Mouse (Mus musculus) left cerebral cortex, adult 11 months (tissue): ENCODE data around the gene Gnb1l.

Source experiments
- DNase-seq: peaks from one replicate; pipeline ENCODE4 v3.0.0; 2022; ENCODE audit warnings: low spot score

Gnb1l gene

DNA sequence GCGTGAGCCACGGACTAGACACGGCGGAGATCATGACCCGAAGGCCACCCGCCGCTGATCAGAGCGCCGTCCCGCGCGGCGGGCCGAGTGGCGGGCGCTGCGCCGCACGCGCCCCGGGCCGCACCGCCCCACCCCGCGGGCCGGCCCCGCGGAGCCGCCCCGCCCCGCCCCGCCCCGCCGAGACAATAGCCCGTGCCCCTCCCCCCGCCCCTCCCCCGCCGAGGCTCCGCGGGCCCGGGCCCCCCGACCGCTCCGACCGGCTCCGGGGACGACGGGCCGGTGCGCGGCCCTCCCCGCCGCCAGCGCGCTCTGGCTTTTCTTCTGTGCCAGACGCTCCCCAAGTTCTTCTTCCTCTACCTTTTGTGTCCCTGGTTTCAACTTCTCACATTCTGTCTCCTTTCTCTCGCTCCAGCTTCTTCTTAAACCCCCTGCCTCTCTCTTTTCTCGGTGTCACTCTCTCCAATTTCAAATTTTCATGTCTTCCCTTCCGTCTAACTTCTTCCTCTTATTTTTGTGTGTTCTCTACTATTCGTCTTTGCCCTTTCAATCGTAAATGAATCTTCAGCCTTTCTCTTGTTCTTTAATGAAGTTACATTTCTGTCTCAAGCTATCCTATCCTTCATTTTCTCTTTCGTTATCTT lies 88.5 kb downstream of the Gnb1l start:
- no peak for DNase-seq

DNA sequence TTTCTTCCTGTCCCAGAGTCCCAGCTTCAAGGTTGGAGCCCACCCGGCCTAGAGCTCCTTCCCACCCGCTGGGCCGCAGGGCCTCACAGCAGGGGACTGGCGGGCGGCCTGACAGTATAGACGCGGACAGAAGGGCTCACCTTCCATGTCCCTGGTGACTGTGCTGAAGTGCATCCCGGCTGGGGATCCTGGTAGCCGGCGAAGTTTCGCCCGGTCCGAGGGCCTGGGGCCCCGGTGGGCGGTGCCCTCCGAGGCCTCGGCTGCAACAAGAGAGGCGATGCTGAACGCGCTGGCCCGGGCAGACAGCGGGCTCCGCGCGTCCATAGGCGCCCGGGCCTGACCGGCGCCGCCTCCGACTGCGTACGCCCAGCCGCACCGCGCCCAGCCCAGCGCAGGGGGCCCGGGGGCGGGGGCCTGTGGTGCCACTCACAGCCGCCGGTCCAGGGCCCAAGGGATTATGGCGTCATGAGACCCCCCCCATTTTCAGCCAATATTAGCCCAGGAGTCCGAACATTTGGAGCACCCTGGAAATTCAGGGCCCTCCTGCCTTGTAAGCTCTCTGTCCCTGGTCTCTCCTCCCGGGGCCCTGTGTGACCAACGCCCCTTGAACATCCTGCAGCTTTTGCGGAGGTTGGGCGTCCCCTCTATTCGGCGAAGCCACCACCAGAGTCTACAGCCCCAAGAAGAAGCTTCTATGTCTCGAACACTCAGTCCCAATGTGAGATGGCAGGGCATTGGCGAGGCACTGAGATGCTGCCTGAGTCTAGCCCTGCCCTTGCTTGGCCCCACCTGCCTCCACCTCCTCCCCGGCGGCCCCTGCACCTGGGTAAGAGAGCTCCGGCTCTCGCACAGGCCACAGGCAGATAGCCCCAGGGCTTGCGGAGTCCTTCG lies 89.6 kb downstream of the Gnb1l start:
- no peak for DNase-seq

DNA sequence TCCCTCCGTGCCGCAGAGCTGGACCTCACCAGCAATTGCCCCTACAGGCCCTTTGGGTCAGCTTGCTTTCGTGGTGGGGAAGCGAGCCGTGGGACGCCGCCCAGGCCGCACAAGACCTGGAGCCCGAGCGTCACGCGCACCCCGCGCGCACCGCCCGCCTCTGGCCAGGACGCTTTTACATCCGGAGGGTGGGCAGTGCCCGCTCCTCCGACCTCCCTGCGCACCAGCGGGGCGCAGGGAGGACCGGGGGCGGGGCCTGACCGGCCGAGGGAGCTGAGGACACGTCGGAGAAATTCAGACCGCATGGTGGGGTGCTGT lies 90.2 kb downstream of the Gnb1l start:
- no peak for DNase-seq

DNA sequence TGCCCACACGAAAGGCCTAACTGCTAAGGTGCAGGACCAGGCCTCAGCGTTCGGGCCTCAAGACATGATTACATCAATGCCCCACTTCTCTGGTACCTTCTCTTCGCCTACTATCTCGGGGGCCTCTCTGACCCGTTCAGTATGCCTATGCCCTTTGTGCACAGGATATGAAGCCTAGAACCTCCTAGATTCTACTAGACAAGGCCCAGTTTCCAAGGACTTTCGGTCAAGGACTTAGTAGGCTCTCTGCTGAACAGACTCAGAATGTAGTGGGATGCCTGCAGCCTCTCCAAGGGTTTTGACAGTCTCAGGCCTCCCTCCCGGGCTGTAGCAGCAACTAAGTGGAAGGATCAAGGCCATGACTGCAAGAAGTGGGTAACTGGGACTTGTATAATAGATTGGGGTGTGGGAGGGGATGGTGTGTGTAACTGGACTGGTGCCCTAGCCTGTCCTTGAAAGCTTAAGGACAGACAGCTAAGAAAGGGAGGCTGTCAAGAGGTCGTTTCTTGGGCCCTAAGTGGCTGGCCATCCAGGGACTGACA lies 90.6 kb downstream of the Gnb1l start:
- DNase-seq = no peak

DNA sequence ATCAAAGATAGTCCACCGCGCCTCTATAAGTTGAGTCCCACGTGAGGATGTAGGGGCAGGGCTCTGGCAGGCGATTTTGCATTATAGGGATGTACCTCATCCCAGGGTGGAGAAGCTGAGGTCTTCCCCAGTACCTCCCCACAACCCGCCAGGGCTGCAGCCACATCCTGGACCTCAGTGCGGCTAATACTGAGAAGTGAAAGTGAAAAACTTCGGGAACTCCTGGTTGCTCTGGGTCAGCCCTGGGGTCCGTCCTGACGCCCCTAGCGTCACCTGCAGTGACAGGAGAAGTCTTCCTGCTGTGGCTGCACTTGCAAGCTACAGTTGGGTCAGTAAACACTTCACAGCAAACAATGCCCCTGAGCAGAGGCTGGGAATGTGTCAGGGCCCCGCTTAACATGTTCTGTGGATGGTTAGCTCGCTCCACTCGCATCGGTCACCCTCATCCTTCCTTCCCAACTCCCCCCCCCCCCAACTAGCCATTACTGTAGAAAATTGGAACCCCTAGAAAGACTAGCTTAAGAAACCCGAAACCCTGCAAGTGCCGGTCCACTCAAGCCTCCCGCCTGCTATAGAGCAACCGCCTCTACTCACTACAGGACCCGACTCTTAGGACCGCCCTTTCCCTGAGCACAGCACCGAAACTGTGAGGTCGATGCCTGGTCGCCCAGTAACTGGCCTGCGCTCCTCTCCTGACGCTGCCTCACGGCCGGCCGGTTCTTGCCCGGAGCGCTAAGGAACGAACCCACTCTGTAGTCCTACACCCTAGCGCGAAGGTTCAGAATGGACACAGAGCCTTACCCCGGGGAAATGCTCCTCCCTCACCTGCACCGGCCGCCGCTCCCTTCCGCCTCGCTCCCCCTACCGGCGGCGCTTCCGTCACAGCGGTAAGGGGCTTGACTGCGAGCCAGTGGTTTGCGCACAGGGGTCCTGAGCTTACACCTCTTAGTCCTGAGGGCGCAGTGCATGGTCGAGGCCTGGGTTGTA lies 91.6 kb downstream of the Gnb1l start, which contains the start of gene Tbx1:
TSS of gene Tbx1 (minus strand) at position 868 of the 987 bp plus-strand sequence.
- DNase-seq = no peak

DNA sequence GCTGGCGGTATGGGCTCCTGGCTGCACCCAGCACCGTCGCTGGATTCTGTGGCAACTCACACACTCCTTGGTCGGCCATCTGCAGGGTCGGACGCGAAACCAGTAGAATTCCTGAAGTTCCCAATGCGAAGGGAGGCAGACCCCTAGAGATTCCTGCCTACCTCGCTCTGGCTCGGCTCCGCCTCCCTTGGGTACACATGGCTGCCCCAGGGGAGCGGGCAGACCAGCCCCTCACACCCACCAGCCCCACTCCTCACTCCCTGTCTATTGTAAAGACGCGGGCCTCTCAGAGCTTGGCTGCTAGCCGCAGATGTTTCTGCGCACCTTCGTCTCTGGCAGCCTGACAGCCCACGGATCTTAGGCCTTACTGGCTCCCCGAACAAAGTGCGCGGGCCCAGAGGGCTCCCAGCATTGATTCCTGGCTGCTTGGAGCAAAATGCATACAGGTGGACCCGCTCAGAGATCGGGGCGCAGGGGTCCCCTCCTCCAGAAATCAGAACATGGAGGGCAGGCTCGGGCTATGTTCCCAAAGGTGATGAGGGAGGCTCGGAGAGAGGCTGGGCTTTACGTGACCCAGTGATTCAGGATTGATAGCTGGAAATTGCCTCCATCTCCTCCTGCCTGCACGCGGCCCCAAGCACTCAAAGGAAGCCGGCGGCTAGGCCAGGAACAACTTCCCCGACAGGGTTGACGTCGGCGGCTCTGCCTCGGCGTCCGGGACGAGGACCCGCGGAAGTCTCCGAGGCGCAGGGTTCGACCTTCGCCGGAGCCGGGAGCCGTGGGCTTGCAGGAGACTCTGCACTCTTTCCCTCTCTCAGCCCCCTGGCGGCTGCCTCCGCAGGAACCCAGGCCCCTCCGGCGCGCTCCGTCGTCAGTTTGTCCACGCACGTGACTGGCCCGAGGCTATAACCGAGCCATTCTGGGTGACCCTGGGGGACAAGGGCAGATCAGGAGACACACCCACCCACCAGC lies 92.8 kb downstream of the Gnb1l start:
- no peak for DNase-seq

DNA sequence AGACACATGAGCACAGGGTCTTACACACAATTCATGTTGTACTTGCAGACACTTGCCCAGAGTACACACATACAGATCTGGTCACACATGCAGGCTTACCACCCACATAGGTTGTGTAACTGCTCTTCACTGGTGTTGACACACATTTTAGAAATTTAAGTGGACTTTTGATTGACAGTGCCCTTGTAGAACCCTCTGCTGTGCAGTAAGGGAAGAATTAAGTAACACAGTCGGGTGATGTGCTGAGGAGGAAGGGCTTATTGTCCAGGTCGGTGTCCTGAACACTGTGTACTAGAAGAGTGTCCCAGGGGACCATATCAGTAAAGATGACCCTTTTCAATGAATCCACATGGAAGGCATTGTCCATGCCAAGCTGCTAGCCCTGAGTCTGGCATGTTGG lies 95.4 kb downstream of the Gnb1l start:
- DNase-seq = no peak

DNA sequence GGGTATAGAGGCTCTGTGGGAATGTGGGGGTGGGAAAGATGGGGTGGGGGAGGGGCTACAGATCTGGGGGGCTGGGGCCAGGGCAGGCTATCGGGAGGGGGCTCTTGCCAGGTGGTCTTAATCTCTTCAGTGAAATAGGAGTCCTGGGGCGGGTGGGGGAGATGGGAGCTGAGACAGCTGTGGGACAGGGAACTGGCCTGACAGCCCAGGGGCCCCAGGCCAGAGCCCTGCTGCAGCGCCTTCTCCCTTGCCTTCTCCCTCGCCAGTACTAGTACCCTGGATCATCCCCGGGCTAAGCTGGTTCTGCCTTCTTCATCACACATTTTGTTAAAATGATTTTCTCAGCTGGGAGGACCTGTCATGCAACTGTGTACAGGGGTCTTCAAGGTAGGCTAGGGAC lies 97.7 kb downstream of the Gnb1l start:
- DNase-seq = no peak

DNA sequence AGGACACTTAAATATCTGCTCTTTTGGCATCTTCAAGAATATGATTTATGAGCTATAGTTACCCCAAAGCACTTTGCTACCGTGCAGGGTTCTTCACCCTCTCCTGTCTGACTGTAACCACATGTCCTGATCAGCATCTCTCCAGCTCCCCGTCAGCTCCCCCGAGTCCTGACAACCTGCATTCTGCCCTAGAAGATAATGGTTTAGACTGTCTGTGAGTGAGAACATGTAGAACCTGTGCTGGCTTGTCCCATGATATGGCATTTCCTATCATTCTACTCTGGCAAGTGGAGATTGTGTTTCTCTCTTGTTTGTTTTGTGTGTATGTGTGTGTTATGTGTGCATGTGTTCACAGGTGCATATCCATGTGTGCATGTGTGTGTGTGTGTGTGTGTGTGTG lies 99.5 kb downstream of the Gnb1l start:
- DNase-seq = no peak

DNA sequence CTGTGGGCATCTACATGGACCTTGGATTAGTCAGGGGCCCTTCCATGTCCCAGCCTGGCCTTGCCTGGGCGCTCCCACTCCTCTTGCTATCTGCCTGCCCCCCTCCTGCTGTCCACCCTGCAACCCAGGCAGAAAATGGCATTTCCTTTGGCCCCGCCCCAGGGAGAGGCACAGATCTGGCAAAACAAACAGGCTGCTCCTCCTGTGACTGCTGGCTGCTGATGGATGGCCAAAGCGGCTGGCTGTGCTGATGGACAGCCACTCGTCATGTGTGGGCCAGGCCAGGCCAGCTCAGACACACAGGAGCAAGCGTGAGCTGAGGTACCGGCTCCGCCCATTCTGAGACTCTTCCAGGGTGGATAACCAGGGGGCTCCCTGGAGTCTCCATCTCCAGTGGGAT lies 102.9 kb downstream of the Gnb1l start:
- DNase-seq = no peak

DNA sequence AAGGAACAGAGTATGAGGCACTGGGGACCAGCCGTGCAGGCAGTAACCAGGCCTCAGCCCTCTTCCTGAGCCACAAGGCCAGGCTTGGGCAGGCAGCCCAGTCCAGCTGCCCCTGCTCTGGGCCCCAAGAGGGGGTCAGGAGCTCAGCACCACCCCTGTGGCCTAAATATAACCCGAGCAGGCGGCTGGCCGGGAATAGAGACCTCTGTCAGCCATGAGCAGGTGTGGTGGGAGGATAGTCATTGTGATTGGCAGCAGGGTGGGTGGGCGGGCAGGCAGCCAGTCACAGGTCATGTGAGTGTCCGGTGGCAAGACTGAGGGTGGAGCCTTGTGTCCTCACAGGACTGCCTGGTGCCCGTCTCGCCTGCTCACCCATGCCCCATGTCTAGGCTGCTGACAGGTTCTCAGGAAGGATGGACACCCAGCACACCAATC lies 105.8 kb downstream of the Gnb1l start:
- DNase-seq = no peak

DNA sequence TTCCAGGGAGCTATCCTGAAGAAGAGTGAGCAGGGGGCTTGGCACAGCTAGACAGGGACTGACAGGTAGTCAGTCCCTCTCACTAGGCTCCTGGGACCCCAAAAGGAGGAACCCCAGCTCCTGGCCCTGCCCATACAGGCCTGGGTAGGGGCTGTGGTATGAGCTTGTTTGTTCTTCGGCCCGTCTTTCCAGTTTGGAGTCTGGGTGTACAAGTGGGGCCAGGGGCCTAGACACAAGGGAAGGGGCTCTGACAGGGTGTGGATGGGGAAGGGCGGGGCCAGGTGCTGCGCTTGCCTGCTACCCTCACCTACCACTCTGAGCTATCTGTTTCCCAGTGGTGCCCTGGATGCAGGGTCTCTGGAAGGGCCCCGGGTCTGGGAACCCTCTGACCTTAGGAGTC lies 107.2 kb downstream of the Gnb1l start:
- DNase-seq = no peak

DNA sequence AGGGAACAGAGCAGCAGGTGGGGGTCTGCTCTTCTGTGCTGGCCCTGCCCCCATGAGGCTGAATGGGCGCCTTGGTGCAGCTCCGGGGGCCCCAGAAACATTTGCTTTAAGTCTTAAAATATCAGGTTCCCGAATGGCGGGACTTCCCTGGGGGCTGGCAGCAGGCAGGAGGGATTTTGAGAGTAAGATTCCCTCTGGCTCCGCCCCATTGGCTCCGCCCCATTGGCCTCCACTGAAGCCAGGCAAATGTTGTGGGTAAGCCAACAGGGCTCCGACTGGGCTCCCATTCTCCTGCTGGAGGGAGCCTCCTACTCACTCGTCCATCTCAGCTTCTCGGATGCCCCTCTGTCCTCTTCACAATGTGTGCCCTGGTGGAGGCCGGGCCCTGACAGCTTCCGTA lies 109.7 kb downstream of the Gnb1l start:
- no peak for DNase-seq

DNA sequence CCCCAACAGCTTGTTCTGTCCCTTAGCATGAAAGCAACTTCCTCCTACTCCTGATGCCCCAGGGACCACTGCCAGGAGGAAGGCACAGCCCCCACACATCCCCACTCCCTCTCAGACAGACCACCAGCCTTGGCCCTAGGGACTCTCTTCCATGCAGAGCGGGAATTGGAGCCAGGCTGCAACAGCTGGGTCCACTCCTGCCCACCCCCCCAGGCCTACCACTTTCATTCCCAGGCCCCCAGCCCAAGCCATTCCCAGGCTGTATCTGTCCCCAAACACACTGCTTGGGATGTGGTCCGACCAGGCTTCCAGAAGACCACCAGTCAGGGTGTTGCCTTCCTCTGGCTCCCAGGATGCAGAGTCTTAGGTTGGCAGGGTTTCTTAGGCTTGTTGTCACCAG lies 110.6 kb downstream of the Gnb1l start:
- DNase-seq = no peak

DNA sequence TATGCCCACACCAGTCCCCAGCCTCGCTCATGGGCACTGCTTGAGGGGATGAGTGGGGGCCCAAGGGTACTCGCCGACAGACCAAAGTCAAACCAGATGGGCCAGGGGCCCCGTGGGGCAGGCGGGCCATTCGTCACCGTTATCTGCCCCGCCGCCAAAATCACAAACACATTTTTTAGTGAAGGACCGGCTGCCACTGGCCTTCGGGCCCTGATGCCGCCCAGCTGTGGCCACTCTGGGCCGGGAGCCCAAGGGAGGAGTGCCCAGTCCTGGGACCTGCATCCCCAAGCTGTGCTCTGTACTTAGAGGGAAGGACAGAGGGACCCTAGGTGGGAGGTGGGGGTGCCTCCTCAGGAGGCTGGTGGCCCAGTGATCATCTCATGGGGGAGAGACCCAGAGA lies 113.2 kb downstream of the Gnb1l start:
- DNase-seq = no peak

DNA sequence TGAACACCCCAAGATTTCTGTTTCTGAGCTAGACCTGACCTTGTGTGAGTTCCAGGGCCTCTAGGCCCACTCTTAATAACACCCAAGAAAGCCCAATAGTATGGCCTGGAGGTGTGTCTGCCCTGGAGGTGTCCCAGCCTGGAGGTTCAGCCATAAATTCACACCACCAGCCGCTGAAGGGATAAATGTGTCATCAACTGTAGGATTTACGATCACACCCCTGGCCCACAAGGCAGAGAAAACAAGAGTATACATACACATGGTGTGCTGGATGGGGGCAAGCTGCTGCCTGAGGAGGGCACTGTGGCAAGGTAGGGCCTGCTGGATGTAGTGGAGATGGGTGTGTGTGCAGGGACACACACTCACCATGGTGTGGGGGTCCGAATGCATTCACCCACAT lies 114.8 kb downstream of the Gnb1l start:
- DNase-seq = no peak
